Mouse (Mus musculus) heart, postnatal 14 days (tissue): ENCODE results near the gene Sapcd2. TPM values are rescaled to one million over a fixed set of nuclear protein-coding genes. Genes with fewer than 3 reads are reported as not detected.

ENCODE experiments used
- DNase-seq, 2 experiments: peaks; one replicate each; pipeline ENCODE4 v3.0.0; 2021 to 2022
- intact Hi-C: fragments of 180-260 bp; cut with DNase I; formaldehyde crosslinking; loops from one replicate; pipeline ENCODE4 v1.15.1; 2025
- total RNA-seq, 2 experiments: library from RNA; stranded (reverse); gene quantifications; 2 replicates each; pipeline ENCODE4 v1.2.3; 2021

Sapcd2 gene
- total RNA-seq, 2 experiments from 2014 or later: 0.88 to 1.5 TPM

DNA sequence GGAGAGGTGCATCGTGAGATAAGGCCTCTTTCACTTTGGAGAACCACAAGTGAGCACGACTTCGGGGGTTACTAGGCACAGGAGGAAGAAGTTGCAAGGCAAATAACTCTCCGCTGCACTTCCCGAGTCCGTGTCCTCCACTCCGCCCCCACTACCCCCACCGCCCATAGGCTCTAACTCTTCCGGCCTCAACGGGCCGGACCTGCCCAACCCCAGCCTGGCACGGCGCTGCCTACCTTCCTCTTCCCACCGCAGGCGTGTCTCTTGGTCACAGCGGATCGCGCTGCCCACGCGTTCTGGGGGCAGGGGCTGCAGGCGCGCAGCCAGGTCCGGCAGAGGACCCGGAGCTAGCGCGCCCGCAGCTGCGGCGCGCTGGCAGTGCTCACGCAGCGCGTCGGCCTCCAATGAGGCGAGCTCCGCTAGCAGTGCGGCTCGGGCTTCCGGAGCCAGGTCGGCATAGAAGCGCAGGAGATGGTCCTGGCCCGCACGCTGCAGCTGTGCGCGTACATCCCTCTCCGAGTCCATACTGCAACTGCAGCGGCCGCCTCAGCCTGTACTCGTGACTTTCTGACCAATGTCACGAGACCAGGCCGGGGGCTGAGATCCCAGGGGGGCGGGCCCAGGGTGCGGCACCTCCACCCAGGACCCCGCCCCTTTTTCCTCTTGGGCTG, 6.9 kb upstream of the Sapcd2 start, which contains the start of gene Uap1l1:
Uap1l1 (minus strand) TSS at position 592 of the 671 bp plus-strand sequence.
- peak; percentile 81 for DNase-seq
- intact Hi-C loops: loop anchor here (5.0 kb wide), 1 partner anchor 37 kb away; no protein-coding TSS in a partner anchor

GRCm38 (mm10) chr2:25369996-25370395, 2.1 kb upstream of the Sapcd2 start:
- DNase-seq: no peak
- intact Hi-C loops: loop anchor here (5.0 kb wide), 1 partner anchor 32 kb away; no protein-coding TSS in a partner anchor

DNA sequence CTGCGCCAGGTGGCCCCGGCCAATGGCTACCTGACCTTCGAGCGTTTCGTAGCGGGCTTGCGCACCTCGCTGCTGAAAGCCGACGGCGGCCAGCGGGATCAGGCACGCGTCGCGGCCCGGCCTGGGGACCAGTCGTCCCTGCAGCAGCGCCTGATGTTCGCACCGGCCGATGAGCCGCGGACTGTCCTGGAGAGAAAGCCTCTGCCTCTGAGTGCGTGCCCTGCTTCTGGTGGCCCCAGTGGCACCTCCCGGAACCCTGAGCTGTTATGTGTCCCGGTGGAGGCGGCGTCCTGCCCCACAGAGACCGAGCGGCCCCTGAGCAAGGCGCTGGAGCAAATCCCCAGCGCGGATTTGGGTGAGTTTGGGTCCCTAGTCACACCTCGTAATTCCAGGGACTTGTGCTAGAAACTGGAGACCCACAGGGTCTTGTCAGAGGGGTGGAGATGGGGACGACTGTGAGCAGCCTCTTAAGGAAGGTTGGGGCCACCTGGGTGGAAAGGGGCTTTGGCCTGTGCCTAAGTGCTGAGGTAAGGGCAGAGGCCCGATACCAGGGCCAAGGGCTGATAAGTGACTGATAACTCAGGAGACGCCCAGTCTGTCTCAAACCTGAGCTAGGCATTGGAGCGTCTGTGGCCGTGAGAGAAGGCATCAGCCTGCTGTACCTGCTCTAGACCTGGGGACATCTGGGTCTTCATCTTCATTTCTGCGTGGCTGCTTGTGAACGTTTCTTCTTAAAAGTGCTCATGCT, 697 bp downstream of the Sapcd2 start:
- intact Hi-C loops: no loop called here

DNA sequence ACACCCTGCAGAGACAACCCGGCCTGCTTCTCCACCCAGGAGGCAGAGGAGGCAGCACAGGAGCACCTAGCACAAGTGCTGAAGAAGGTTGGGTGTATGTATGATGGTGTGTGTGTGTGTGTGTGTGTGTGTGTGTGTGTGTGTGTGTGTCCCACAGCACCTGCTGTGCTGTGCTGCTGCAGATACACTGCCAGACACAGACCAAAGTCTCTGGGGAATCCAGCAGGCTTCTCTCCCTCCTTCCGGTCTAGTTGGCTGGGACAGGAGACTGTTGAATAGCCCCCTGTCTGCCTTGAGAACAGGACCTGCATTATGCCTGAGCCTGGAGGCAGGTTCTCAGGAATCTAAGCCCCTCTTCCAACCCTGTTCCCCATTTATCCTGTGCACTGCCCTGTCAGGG, 1.3 kb downstream of the Sapcd2 start:
- DNase-seq: no peak
- intact Hi-C loops: no loop called here

More for the DNA sequence above, 697 bp downstream of the Sapcd2 start:
- DNase-seq: no peak

DNA sequence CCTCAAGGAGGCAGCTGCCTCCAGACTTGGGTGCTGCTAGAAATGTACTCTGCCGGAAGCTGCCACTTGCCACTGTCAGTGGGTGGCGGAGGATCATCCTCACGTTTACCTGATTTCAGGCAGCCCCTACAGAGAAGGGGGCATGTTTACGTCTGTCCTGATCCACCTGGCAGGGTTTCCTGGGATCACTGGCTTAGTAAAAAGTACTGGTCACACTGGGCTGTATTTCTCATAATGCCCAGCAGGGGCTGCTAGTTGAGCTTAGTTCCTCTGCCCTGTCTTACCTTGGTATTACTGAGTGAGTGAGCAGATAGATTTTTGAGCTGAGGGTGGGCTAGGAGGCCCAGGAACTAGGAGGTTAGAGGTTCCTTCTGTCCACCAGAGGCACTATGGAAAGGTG, 4.5 kb downstream of the Sapcd2 start:
- DNase-seq: peak; percentile 63 to 73
- intact Hi-C loops: loop anchor here (2.0 kb wide), 2 partner anchors 26 to 50 kb away; no protein-coding TSS in a partner anchor

DNA sequence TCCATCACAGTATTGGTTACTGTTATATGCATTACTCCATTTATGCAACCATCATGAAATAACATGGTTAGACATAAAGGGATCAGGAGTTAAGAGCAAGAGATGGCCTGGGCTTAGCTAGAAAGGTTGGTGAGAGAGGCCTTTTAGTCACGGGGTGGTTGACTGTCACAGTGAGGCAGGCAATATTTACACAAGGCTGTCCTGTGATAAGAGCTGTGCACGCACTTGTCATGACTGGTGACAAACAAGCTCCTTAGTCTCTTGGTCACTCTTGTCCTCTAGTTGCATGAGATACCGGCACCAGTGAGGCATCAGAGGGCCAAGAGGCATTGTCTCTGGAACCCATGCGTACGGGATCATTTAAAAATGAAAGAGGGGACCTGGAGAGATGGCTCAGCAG, 12.4 kb downstream of the Sapcd2 start:
- intact Hi-C loops: no loop called here
- no peak for DNase-seq

DNA sequence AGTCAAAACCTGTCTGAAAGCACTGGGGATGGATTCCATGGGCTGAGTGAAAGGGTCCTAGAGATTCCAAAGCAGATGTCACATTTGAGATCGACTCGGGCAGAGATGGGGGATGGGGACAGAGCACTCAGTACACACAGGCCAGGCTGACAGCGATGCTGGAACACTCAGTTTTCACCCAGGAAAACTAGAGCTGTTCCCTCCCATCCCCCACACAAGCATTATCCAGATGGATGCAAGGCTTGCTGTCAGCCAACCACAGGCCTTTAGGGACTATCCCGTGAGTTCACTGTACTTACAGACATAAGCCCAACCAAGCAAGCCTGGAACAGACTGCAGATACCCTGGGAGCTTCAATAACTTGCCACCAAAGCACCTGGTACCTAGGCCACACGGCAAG, 19.1 kb downstream of the Sapcd2 start:
- no peak for DNase-seq
- intact Hi-C loops: no loop called here

- peak; percentile 59 to 60 for DNase-seq
- intact Hi-C loops: no loop called here
Measured at GRCm38 (mm10) chr2:25394281-25395221, 22.4 kb downstream of the Sapcd2 start.

GRCm38 (mm10) chr2:25395721-25396596, 23.8 kb downstream of the Sapcd2 start, which contains the start of gene Entpd2:
TSS of gene Entpd2 (plus strand) at chr2:25395874.
- intact Hi-C loops: no loop called here
- DNase-seq: peak; percentile 49 to 62

DNA sequence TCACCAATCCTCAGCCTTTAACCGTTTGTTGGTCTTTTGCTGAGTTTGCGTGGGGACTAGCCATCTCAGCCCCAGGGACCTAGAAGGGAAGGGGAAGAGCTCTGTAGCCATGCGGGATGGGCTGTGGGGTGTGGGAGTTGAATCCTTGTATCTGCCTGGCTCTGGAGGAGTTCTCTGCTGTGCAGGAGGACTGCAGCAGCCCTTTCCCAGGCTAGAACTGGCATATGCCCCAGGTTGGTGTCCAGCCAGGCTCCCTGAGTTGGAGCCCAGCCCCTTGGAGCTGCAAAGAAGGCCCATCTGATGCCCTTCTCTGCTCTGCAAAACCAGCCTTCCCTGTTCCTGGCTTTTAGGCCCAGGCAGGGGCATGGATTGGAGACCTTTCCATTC, 24.5 kb downstream of the Sapcd2 start:
- peak; percentile 55 to 63 for DNase-seq
- intact Hi-C loops: no loop called here

GRCm38 (mm10) chr2:25397010-25397409, 24.9 kb downstream of the Sapcd2 start:
- intact Hi-C loops: no loop called here
- no peak for DNase-seq

DNA sequence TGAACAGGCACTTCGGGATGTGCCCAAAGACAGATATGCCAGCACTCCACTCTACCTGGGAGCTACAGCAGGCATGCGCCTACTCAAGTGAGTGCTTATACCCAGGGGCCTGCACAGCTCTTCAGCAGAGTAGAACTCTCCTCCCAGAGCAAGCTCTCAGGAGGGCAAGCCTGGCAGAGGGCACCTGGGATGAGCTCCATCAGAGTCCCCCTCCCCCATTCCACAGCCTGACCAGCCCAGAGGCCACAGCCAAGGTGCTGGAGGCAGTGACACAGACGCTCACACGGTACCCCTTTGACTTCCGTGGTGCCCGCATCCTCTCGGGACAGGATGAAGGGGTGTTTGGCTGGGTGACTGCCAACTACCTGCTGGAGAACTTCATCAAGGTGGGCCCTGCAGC, 25.9 kb downstream of the Sapcd2 start:
- DNase-seq: no peak
- intact Hi-C loops: no loop called here

DNA sequence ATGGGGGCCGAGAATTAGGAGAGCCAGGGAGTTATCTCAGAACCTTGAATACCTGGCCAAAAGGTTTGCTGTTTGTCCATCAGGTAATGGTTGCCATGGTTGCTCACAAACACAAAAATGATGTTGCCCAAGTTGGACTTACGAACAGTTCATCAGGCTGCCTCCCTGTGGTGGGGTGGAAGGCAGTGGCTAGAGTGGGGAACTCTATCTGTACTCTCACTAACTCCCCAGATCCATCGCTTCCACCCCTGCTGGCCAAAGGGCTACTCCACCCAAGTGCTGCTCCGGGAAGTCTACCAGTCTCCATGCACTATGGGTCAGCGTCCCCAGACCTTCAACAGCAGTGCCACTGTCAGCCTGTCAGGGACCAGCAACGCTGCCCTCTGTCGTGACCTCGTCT, 26.9 kb downstream of the Sapcd2 start, which contains the start of gene Npdc1:
Npdc1 (plus strand) TSS at position 301 of the 400 bp plus-strand sequence.
- no peak for DNase-seq
- intact Hi-C loops: no loop called here

GRCm38 (mm10) chr2:25400291-25400690, 28.2 kb downstream of the Sapcd2 start:
- peak; percentile 62 to 65 for DNase-seq
- intact Hi-C loops: loop anchor here (5.0 kb wide), 1 partner anchor 33 kb away; the partner anchor contains the start of gene Uap1l1

DNA sequence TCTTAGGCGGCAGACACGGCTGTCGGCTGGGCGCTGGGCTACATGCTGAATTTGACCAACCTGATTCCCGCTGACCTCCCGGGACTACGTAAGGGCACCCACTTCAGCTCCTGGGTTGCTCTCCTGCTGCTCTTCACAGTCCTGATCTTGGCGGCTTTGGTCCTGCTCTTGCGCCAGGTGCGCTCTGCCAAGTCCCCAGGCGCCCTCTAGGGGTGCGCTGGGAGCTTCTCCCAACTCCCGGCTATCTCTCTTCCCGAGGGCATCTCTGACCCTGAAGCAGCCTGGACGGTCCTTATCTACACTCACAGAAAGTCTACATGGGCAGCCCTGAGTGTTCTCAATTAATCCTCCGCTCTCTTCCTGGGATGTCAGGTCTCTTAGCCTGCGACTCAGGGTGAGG, 28.6 kb downstream of the Sapcd2 start:
- DNase-seq: peak; percentile 76 to 78
- intact Hi-C loops: loop anchor here (5.0 kb wide), 1 partner anchor 33 kb away; the partner anchor contains the start of gene Uap1l1

GRCm38 (mm10) chr2:25402377-25402971, 30.4 kb downstream of the Sapcd2 start:
- intact Hi-C loops: loop anchor here (2.0 to 5.0 kb wide), 2 partner anchors 26 to 35 kb away; partner anchors contain the start of gene Uap1l1
- peak; percentile 59 to 83 for DNase-seq

DNA sequence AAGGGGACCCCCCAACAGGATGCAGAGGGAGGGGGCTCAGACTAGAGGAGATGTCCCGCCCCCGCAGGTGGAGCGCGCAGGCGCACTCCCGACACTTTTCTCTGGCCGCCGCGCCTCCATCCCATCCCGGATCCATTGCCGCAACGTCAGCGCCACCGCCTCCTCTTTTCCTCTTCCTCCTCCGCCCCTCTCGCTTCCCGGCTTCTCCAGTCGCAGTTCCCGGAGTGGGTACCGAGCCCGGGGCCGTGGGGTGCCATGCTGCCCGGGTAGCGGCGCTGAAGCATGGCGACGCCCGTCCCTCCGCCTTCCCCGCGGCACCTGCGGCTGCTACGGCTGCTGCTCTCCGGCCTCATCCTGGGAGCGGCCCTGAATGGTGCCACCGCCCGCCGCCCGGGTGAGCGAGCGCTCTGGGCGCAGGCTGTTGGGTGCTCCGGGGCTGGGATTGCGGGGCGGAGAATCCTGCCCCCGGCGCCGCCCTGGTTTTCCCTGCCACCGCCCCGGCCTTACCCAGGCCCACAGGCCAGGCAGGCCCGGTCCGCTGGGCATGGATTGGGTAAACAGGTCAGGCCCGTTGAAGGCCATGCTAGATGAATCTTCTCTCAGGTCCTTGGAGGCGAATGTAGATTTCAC, 31.0 kb downstream of the Sapcd2 start:
- intact Hi-C loops: loop anchor here (2.0 to 5.0 kb wide), 2 partner anchors 26 to 36 kb away; partner anchors contain the start of gene Uap1l1
- DNase-seq: peak; percentile 71 to 77

- intact Hi-C loops: loop anchor here (2.0 to 5.0 kb wide), 2 partner anchors 27 to 37 kb away; partner anchors contain the start of gene Uap1l1
- no peak for DNase-seq
Measured at GRCm38 (mm10) chr2:25403994-25404393, 31.9 kb downstream of the Sapcd2 start.
